Mouse (Mus musculus) layer of hippocampus, adult 8-10 months (tissue): ENCODE measurements at regions not wholly inside any gene's neighbourhood (a gene's known extent, or its start where the extent isn't known, plus 50 kb on each side); places are given as distances from the start of the nearest gene placed in this dataset.

Experiments used
- DNase-seq, 2 experiments: peaks; one replicate each; pipeline ENCODE4 v3.0.0; 2022; ENCODE audit warnings: low spot score in 2 of 2

GRCm38 (mm10) chr10:37079535-37079934 lies 59.2 kb downstream of the Marcks start:
- no peak for DNase-seq

GRCm38 (mm10) chr10:37078439-37078838 lies 60.3 kb downstream of the Marcks start:
- DNase-seq = peak; percentile 27 to 32

- no peak for DNase-seq
Observed at GRCm38 (mm10) chr10:37077741-37078140, 61.0 kb downstream of the Marcks start.

GRCm38 (mm10) chr10:37072834-37073233 lies 65.9 kb downstream of the Marcks start:
- DNase-seq = peak; percentile 24 to 75

- DNase-seq = no peak
Observed at GRCm38 (mm10) chr10:37072061-37072460, 66.7 kb downstream of the Marcks start.

- DNase-seq = no peak
Observed at GRCm38 (mm10) chr10:37071420-37071819, 67.3 kb downstream of the Marcks start.
